Mouse (Mus musculus) myocyte (in vitro differentiated cells): ENCODE data around the gene Ugt1a6a. TPM values are rescaled to one million over a fixed set of nuclear protein-coding genes. Genes with fewer than 3 reads are reported as not detected.

Experiments
- H3K27me3 ChIP-seq: one replicate; pipeline ENCODE4 v1.6.1; 2011; ENCODE audit not compliant: control insufficient read depth, insufficient read depth, insufficient read length
- H3K36me3 ChIP-seq: one replicate; pipeline ENCODE4 v1.6.1; 2011; ENCODE audit not compliant: control insufficient read depth, insufficient read depth
- H3K4me2 ChIP-seq: one replicate; pipeline ENCODE4 v1.6.1; 2011; ENCODE audit warnings: low read depth, control low read depth
- H3K4me3 ChIP-seq: one replicate; pipeline ENCODE4 v1.5.1; 2011; ENCODE audit warnings: mild to moderate bottlenecking, control low read depth, moderate library complexity
- H3K79me2 ChIP-seq: one replicate; pipeline ENCODE4 v1.6.1; 2011; ENCODE audit not compliant: control insufficient read depth, insufficient read depth
- H3ac ChIP-seq: one replicate; pipeline ENCODE4 v1.6.1; 2011; ENCODE audit not compliant: control insufficient read depth, insufficient read length
- CEBPB ChIP-seq: IDR thresholded peaks from 2 replicates; pipeline ENCODE4 v1.6.1; 2011; ENCODE audit warnings: mild to moderate bottlenecking, moderate library complexity; ENCODE audit not compliant: poor library complexity, insufficient read depth, severe bottlenecking
- E2F4 ChIP-seq: IDR thresholded peaks from one replicate; pipeline ENCODE4 v1.6.1; 2011; ENCODE audit warnings: mild to moderate bottlenecking, control low read depth, moderate library complexity; ENCODE audit not compliant: insufficient read depth
- MAX ChIP-seq: IDR thresholded peaks from one replicate; pipeline ENCODE4 v1.6.1; 2011; ENCODE audit warnings: low read depth, mild to moderate bottlenecking, control low read depth
- MYOD1 ChIP-seq, 3 experiments: IDR thresholded peaks; one replicate each; pipeline ENCODE4 v1.6.1; 2011; ENCODE audit warnings: control low read depth in 2 of 3, low read depth in 2 of 3, mild to moderate bottlenecking in 2 of 3, moderate library complexity in 1 of 3; ENCODE audit not compliant: insufficient read length in 2 of 3, control insufficient read depth in 1 of 3
- MYOG ChIP-seq, 3 experiments: IDR thresholded peaks; one replicate each; pipeline ENCODE4 v1.6.1; 2011; ENCODE audit warnings: control low read depth in 2 of 3, low read depth in 2 of 3, mild to moderate bottlenecking in 2 of 3; ENCODE audit not compliant: insufficient read length in 2 of 3, control insufficient read depth in 1 of 3, insufficient read depth in 1 of 3
- POLR2A ChIP-seq: IDR thresholded peaks from one replicate; pipeline ENCODE4 v1.6.1; 2011; ENCODE audit warnings: low read depth, mild to moderate bottlenecking, control low read depth, moderate library complexity; ENCODE audit not compliant: insufficient read length
- POLR2AphosphoS2 ChIP-seq: IDR thresholded peaks from one replicate; pipeline ENCODE4 v1.6.1; 2011; ENCODE audit warnings: low read depth, control low read depth; ENCODE audit not compliant: insufficient read length
- REST ChIP-seq: IDR thresholded peaks from one replicate; pipeline ENCODE4 v1.6.1; 2011; ENCODE audit warnings: mild to moderate bottlenecking, control low read depth, moderate library complexity; ENCODE audit not compliant: insufficient read depth, insufficient read length
- SRF ChIP-seq: IDR thresholded peaks from one replicate; pipeline ENCODE4 v1.6.1; 2011; ENCODE audit warnings: low read depth; ENCODE audit not compliant: control insufficient read depth, insufficient read length
- TCF12 ChIP-seq: IDR thresholded peaks from one replicate; pipeline ENCODE4 v1.6.1; 2011; ENCODE audit warnings: mild to moderate bottlenecking, control low read depth; ENCODE audit not compliant: poor library complexity, insufficient read depth, severe bottlenecking
- TCF3 ChIP-seq: IDR thresholded peaks from one replicate; pipeline ENCODE4 v1.6.1; 2011; ENCODE audit warnings: low read depth, control low read depth; ENCODE audit not compliant: insufficient read length
- USF1 ChIP-seq: IDR thresholded peaks from one replicate; pipeline ENCODE4 v1.6.1; 2011; ENCODE audit warnings: low read depth, mild to moderate bottlenecking, control low read depth, moderate library complexity
- polyA plus RNA-seq: library from polyadenylated mRNA; unstranded; fragments of >200 nt; fragmentation: generic; extraction: Trizol; gene quantifications from one replicate; pipeline ENCODE4 v1.2.1, GENCODE M21; 2012; ENCODE audit warnings: missing spikeins

Ugt1a6a gene
- polyA plus RNA-seq, 1 experiment: 8.9 TPM

GRCm38 (mm10) chr1:88215466-88216380 lies 81.1 kb downstream of the Ugt1a6a start:
- Histone ChIP-seq H3K79me2 (no peaks in the 10 kb centered on the region), H3K4me2 (no peak overlapping the region), H3ac (no peak overlapping the region), H3K27me3 (no peaks in the 10 kb centered on the region), H3K36me3 (no peaks in the 10 kb centered on the region), H3K4me3 (no peak overlapping the region)
- TF ChIP-seq TCF12 (no peak), MYOG (IDR thresholded peaks at IDR 0.05; ENCODE audit: control insufficient read depth in 1 of 3, insufficient read depth in 1 of 3, insufficient read length in 2 of 3, low read depth in 2 of 3) (no peak), TCF3 (no peak), POLR2AphosphoS2 (no peak), CEBPB (no peak)

- no peaks in the 10 kb centered on the region for H3K79me2 ChIP-seq
- TF ChIP-seq MAX: no peak
Measured at GRCm38 (mm10) chr1:88216551-88216950, 81.9 kb downstream of the Ugt1a6a start.

GRCm38 (mm10) chr1:88217144-88217543 lies 82.5 kb downstream of the Ugt1a6a start:
- no peak overlapping the region for H3ac ChIP-seq
- no peaks in the 10 kb centered on the region for H3K36me3 ChIP-seq
- TF ChIP-seq REST (no peak), TCF3 (no peak), E2F4 (no peak), SRF (no peak), POLR2AphosphoS2 (no peak)
- H3K27me3 ChIP-seq: no peaks in the 10 kb centered on the region
- no peak overlapping the region for H3K4me3 ChIP-seq
- H3K4me2 ChIP-seq: no peak overlapping the region
- no peaks in the 10 kb centered on the region for H3K79me2 ChIP-seq

More at GRCm38 (mm10) chr1:88216551-88216950, 81.9 kb downstream of the Ugt1a6a start:
- Histone ChIP-seq H3K36me3 (no peaks in the 10 kb centered on the region), H3K4me2 (no peak overlapping the region), H3K27me3 (no peaks in the 10 kb centered on the region), H3K4me3 (no peak overlapping the region), H3ac (no peak overlapping the region)

GRCm38 (mm10) chr1:88217576-88217975 lies 83.0 kb downstream of the Ugt1a6a start:
- Histone ChIP-seq H3K79me2 (no peaks in the 10 kb centered on the region), H3K36me3 (no peaks in the 10 kb centered on the region), H3K27me3 (no peaks in the 10 kb centered on the region), H3K4me3 (no peak overlapping the region), H3ac (no peak overlapping the region), H3K4me2 (no peak overlapping the region)
- TF ChIP-seq TCF3: no peak
- no peak for TF ChIP-seq POLR2A
- no peak for TF ChIP-seq E2F4
- TF ChIP-seq POLR2AphosphoS2: no peak
- TF ChIP-seq MYOD1 (IDR thresholded peaks at IDR 0.05; ENCODE audit: control insufficient read depth in 1 of 3, insufficient read length in 2 of 3, low read depth in 2 of 3): no peak
- no peak for TF ChIP-seq MAX
- TF ChIP-seq MYOG (IDR thresholded peaks at IDR 0.05; ENCODE audit: control insufficient read depth in 1 of 3, insufficient read depth in 1 of 3, insufficient read length in 2 of 3, low read depth in 2 of 3): no peak
- TF ChIP-seq SRF: no peak
- TF ChIP-seq TCF12: no peak
- no peak for TF ChIP-seq USF1
- TF ChIP-seq REST: no peak
- no peak for TF ChIP-seq CEBPB

DNA sequence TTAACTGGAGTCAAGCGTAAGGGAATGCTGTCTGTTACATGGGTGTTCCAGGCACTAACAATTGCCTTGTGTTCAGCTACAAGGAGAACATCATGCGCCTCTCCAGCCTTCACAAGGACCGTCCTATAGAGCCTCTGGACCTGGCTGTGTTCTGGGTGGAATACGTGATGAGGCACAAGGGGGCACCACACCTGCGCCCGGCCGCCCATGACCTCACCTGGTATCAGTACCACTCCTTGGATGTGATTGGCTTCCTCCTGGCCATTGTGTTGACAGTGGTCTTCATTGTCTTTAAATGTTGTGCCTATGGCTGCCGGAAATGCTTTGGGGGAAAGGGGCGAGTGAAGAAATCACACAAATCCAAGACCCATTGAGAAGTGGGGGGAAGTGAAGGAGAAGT lies 83.4 kb downstream of the Ugt1a6a start:
- Histone ChIP-seq H3K4me2 (no peak overlapping the region), H3K36me3 (no peaks in the 10 kb centered on the region), H3K4me3 (no peak overlapping the region), H3ac (no peak overlapping the region), H3K79me2 (no peaks in the 10 kb centered on the region), H3K27me3 (no peaks in the 10 kb centered on the region)
- TF ChIP-seq SRF: no peak
- no peak for TF ChIP-seq POLR2A
- no peak for TF ChIP-seq E2F4
- no peak for TF ChIP-seq TCF12
- no peak for TF ChIP-seq MYOG (IDR thresholded peaks at IDR 0.05; ENCODE audit: control insufficient read depth in 1 of 3, insufficient read depth in 1 of 3, insufficient read length in 2 of 3, low read depth in 2 of 3)
- no peak for TF ChIP-seq CEBPB
- TF ChIP-seq USF1: no peak
- TF ChIP-seq MYOD1 (IDR thresholded peaks at IDR 0.05; ENCODE audit: control insufficient read depth in 1 of 3, insufficient read length in 2 of 3, low read depth in 2 of 3): no peak
- TF ChIP-seq TCF3: no peak
- TF ChIP-seq POLR2AphosphoS2: no peak
- TF ChIP-seq MAX: no peak
- TF ChIP-seq REST: no peak
